In the genomic region with DNA sequence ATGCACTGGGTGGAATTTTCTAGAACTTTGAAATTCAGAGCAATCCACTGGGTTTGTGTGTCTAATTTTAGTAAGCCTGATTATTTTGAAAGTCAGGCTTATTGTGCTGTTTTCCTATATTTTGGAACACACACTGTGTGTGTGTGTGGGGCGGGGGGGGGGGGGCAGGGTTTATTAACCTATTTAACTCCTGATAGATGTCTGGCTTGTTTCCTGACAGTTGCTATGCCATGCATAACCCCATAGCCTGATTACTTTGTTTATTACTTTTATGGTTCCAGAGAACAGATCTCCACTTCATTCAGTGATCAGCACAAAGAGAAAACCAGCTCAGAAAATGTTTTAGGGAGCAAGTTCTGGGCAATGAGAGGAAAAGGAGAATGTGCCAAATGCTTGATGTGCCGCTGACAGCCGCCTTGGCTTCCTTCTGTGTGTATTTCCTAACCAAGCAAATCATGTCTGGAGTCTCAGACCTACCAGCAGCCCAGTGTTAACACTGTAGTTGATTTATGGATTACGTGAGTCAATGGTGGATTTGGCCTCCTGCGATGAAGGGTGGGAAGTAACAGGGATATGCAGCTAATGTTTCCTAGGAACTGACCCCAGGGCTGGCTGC, we compare ENCODE assay signal across 8 mouse cellular contexts.
A peak's percentile ranks its signal among the peaks of the same experiment; 100 is the strongest.
DNase-seq lines count a peak whose midpoint lies in the region; ATAC-seq lines count a peak whose summit lies in the region.

No protein-coding gene starts in this region.

- no peak overlapping the region for H3K4me2 ChIP-seq in forebrain, embryonic 13.5 days
- no peak overlapping the region for H3K4me2 ChIP-seq in forebrain, embryonic 12.5 days
- H3K4me2 ChIP-seq in kidney, embryonic 16.5 days (replicated peaks; ENCODE audit: low read depth, low read length): no peak overlapping the region
- no peak overlapping the region for H3K4me2 ChIP-seq in stomach, embryonic 14.5 days (replicated peaks; ENCODE audit: low read depth, low read length)
- H3K4me2 ChIP-seq in midbrain, embryonic 16.5 days (ENCODE audit: low read length): no peak overlapping the region

- H3K9me3 ChIP-seq in forebrain, embryonic 13.5 days (replicated peaks): no peaks in the 10 kb centered on the region
- H3K9me3 ChIP-seq in forebrain, embryonic 12.5 days: no peaks in the 10 kb centered on the region
- H3K9me3 ChIP-seq in kidney, embryonic 16.5 days (ENCODE audit: low read length): no peaks in the 10 kb centered on the region
- no peaks in the 10 kb centered on the region for H3K9me3 ChIP-seq in stomach, embryonic 14.5 days (ENCODE audit: control insufficient read depth, low read depth, low read length)
- H3K9me3 ChIP-seq in midbrain, embryonic 16.5 days (replicated peaks; ENCODE audit: control insufficient read depth, low read length, poor library complexity, severe bottlenecking): no peaks in the 10 kb centered on the region

- 89% methylated on average over 5 of the region's 5 CpGs for WGBS in forebrain, embryonic 13.5 days
- WGBS in forebrain, embryonic 12.5 days: 85% methylated on average over 5 of the region's 5 CpGs
- WGBS in kidney, embryonic 16.5 days: 31% methylated on average over 4 of the region's 5 CpGs
- 56% methylated on average over 5 of the region's 5 CpGs for WGBS in stomach, embryonic 14.5 days
- 83% methylated on average over 5 of the region's 5 CpGs for WGBS in midbrain, embryonic 16.5 days

- ATAC-seq in forebrain, embryonic 13.5 days: peak; percentile 78; the same call in 1 of the 2 replicates
- ATAC-seq in forebrain, embryonic 12.5 days (ENCODE audit: low FRiP score): no peak
- peak; percentile 23; the same call in 1 of the 2 replicates for ATAC-seq in kidney, embryonic 16.5 days (ENCODE audit: low FRiP score, low TSS enrichment)
- ATAC-seq in stomach, embryonic 14.5 days (ENCODE audit: insufficient number of reproducible peaks, insufficient read depth, low FRiP score, low read depth): 0 out of 2 replicates have a peak, but pooled peaks have one; percentile 49
- ATAC-seq in midbrain, embryonic 16.5 days: no peak
- ATAC-seq in megakaryocyte progenitor cell, adult 5-6 weeks (replicated peaks; ENCODE audit: poor library complexity): no peak

- no peak overlapping the region for H3K4me3 ChIP-seq in forebrain, embryonic 13.5 days
- H3K4me3 ChIP-seq in forebrain, embryonic 12.5 days (replicated peaks): no peak overlapping the region
- no peak overlapping the region for H3K4me3 ChIP-seq in kidney, embryonic 16.5 days (ENCODE audit: low read length)
- H3K4me3 ChIP-seq in stomach, embryonic 14.5 days (ENCODE audit: low read depth, low read length): no peak overlapping the region
- H3K4me3 ChIP-seq in midbrain, embryonic 16.5 days (ENCODE audit: low read depth, low read length): no peak overlapping the region

- H3K36me3 ChIP-seq in forebrain, embryonic 13.5 days (ENCODE audit: poor library complexity, severe bottlenecking): no peaks in the 10 kb centered on the region
- H3K36me3 ChIP-seq in forebrain, embryonic 12.5 days (replicated peaks): no peaks in the 10 kb centered on the region
- no peaks in the 10 kb centered on the region for H3K36me3 ChIP-seq in kidney, embryonic 16.5 days (ENCODE audit: insufficient read depth, low read length)
- H3K36me3 ChIP-seq in stomach, embryonic 14.5 days (ENCODE audit: control insufficient read depth, insufficient read depth, low read length): no peaks in the 10 kb centered on the region
- H3K36me3 ChIP-seq in midbrain, embryonic 16.5 days (ENCODE audit: control insufficient read depth, insufficient read depth, low read length): no peaks in the 10 kb centered on the region

- H3K27ac ChIP-seq in forebrain, embryonic 13.5 days: no peak overlapping the region; the same call in 1 of the 2 replicates
- no peak overlapping the region for H3K27ac ChIP-seq in forebrain, embryonic 12.5 days
- no peak overlapping the region for H3K27ac ChIP-seq in kidney, embryonic 16.5 days (ENCODE audit: low read length)
- no peak overlapping the region for H3K27ac ChIP-seq in stomach, embryonic 14.5 days (ENCODE audit: low read length)
- no peak overlapping the region for H3K27ac ChIP-seq in midbrain, embryonic 16.5 days (ENCODE audit: low read length)

- H3K9ac ChIP-seq in forebrain, embryonic 13.5 days: no peak overlapping the region
- H3K9ac ChIP-seq in forebrain, embryonic 12.5 days: no peak overlapping the region
- H3K9ac ChIP-seq in kidney, embryonic 16.5 days (replicated peaks; ENCODE audit: low read length): no peak overlapping the region
- H3K9ac ChIP-seq in stomach, embryonic 14.5 days (replicated peaks; ENCODE audit: low read depth, low read length): no peak overlapping the region
- H3K9ac ChIP-seq in midbrain, embryonic 16.5 days (ENCODE audit: low read depth, low read length): no peak overlapping the region

- peaks cover 11% of the 10 kb centered on the region; the same call in 1 of the 2 replicates for H3K4me1 ChIP-seq in forebrain, embryonic 13.5 days
- no peaks in the 10 kb centered on the region for H3K4me1 ChIP-seq in forebrain, embryonic 12.5 days
- H3K4me1 ChIP-seq in kidney, embryonic 16.5 days (ENCODE audit: insufficient read depth, low read length): peaks cover 6% of the 10 kb centered on the region; the same call in 1 of the 2 replicates
- no peaks in the 10 kb centered on the region for H3K4me1 ChIP-seq in stomach, embryonic 14.5 days (ENCODE audit: control insufficient read depth, insufficient read depth, low read length)
- H3K4me1 ChIP-seq in midbrain, embryonic 16.5 days (ENCODE audit: control insufficient read depth, insufficient read depth, low read length): no peaks in the 10 kb centered on the region

- H3K27me3 ChIP-seq in forebrain, embryonic 13.5 days: no peaks in the 10 kb centered on the region
- no peaks in the 10 kb centered on the region for H3K27me3 ChIP-seq in forebrain, embryonic 12.5 days
- no peaks in the 10 kb centered on the region for H3K27me3 ChIP-seq in kidney, embryonic 16.5 days (ENCODE audit: insufficient read depth, low read length)
- H3K27me3 ChIP-seq in stomach, embryonic 14.5 days (ENCODE audit: control insufficient read depth, insufficient read depth, low read length): no peaks in the 10 kb centered on the region
- no peaks in the 10 kb centered on the region for H3K27me3 ChIP-seq in midbrain, embryonic 16.5 days (ENCODE audit: control insufficient read depth, insufficient read depth, low read depth, low read length)

- peak; percentile 5 for DNase-seq in ovary, postnatal 36 days (ENCODE audit: low spot score)
- DNase-seq in ovary, postnatal 10 days (ENCODE audit: low spot score): no peak

Comparison
In these comparisons a context has a peak if more than half of its experiments do, and no peak if none do; other contexts are left out.
1. ATAC-seq: peak in forebrain, embryonic 13.5 days (single experiment), kidney, embryonic 16.5 days (single experiment) and stomach, embryonic 14.5 days (single experiment); none in forebrain, embryonic 12.5 days (single experiment), midbrain, embryonic 16.5 days (single experiment) and megakaryocyte progenitor cell, adult 5-6 weeks (single experiment).